Mouse (Mus musculus): ENCODE results near the gene Polr2c. TPM values are rescaled to one million over a fixed set of nuclear protein-coding genes. Genes with fewer than 3 reads are reported as not detected.

The Polr2c gene
- polyA plus RNA-seq, 1 experiment from 2014 or later, result 103 TPM

GRCm38 (mm10) chr8:94916311-94916959 lies 59.2 kb downstream of the Polr2c start:
- WGBS, result 43% methylated on average over 9 of the region's 9 CpGs
- ATAC-seq (no peak), DNase-seq (ENCODE audit: low spot score) (no peak)
- Histone ChIP-seq H3K9ac (replicated peaks; ENCODE audit: low read depth) (no peak overlapping the region; the same call in 1 of the 2 replicates), H3K9me3 (ENCODE audit: low read length) (no peaks in the 10 kb centered on the region), H3K27ac (ENCODE audit: low read length) (peak overlapping the region; percentile 29; the same call in 1 of the 2 replicates), H3K4me1 (ENCODE audit: insufficient read depth, low read depth, low read length) (peaks cover 22% of the 10 kb centered on the region; the same call in 1 of the 2 replicates), H3K4me3 (ENCODE audit: low read depth, low read length) (no peak overlapping the region), H3K4me2 (replicated peaks; ENCODE audit: low read depth, low read length) (peak overlapping the region; percentile 83), H3K36me3 (ENCODE audit: insufficient read depth, low read length) (no peaks in the 10 kb centered on the region), H3K27me3 (replicated peaks; ENCODE audit: insufficient read depth, low read length) (no peaks in the 10 kb centered on the region)
- TF ChIP-seq EP300 (IDR thresholded peaks at IDR 0.05) (no peak), CTCF (IDR thresholded peaks at IDR 0.05) (no peak)

- DNase-seq (ENCODE audit: low spot score) (peak; percentile 51), ATAC-seq (peak; percentile 14)
- H3K36me3 ChIP-seq (ENCODE audit: insufficient read depth, low read length), result no peaks in the 10 kb centered on the region
- peak overlapping the region; percentile 84 for H3K4me3 ChIP-seq (ENCODE audit: low read depth, low read length)
- peak overlapping the region; percentile 29; the same call in 1 of the 2 replicates for H3K27ac ChIP-seq (ENCODE audit: low read length)
- H3K4me2 ChIP-seq (replicated peaks; ENCODE audit: low read depth, low read length), result peak overlapping the region; percentile 83
- H3K9me3 ChIP-seq (ENCODE audit: low read length), result no peaks in the 10 kb centered on the region
- 5% methylated on average over 10 of the region's 10 CpGs for WGBS
- H3K27me3 ChIP-seq (replicated peaks; ENCODE audit: insufficient read depth, low read length), result no peaks in the 10 kb centered on the region
- H3K9ac ChIP-seq (replicated peaks; ENCODE audit: low read depth), result peak overlapping the region; percentile 6; the same call in 1 of the 2 replicates
- TF ChIP-seq CTCF (IDR thresholded peaks at IDR 0.05), result no peak
- TF ChIP-seq EP300 (IDR thresholded peaks at IDR 0.05), result no peak
- peaks cover 22% of the 10 kb centered on the region; the same call in 1 of the 2 replicates for H3K4me1 ChIP-seq (ENCODE audit: insufficient read depth, low read depth, low read length)
Observed at GRCm38 (mm10) chr8:94916960-94917324, 59.7 kb downstream of the Polr2c start.

GRCm38 (mm10) chr8:94917352-94917751 lies 60.1 kb downstream of the Polr2c start:
- Histone ChIP-seq H3K4me3 (ENCODE audit: low read depth, low read length) (peak overlapping the region; percentile 84), H3K9me3 (ENCODE audit: low read length) (no peaks in the 10 kb centered on the region), H3K9ac (replicated peaks; ENCODE audit: low read depth) (peak overlapping the region; percentile 78), H3K27me3 (replicated peaks; ENCODE audit: insufficient read depth, low read length) (no peaks in the 10 kb centered on the region), H3K4me2 (replicated peaks; ENCODE audit: low read depth, low read length) (peak overlapping the region; percentile 83), H3K36me3 (ENCODE audit: insufficient read depth, low read length) (no peaks in the 10 kb centered on the region), H3K27ac (ENCODE audit: low read length) (peak overlapping the region; percentile 71), H3K4me1 (ENCODE audit: insufficient read depth, low read depth, low read length) (peaks cover 22% of the 10 kb centered on the region; the same call in 1 of the 2 replicates)
- WGBS, result under 1% methylated on average over 20 of the region's 27 CpGs
- ATAC-seq (peak; percentile 98), DNase-seq (ENCODE audit: low spot score) (peak; percentile 97)
- TF ChIP-seq CTCF (IDR thresholded peaks at IDR 0.05), result peak; percentile 81
- no peak for TF ChIP-seq EP300 (IDR thresholded peaks at IDR 0.05)

GRCm38 (mm10) chr8:94917851-94918495 lies 60.7 kb downstream of the Polr2c start, which contains the start of gene Ccdc102a:
TSS of gene Ccdc102a (minus strand) at chr8:94918098.
- Histone ChIP-seq H3K36me3 (ENCODE audit: insufficient read depth, low read length) (no peaks in the 10 kb centered on the region), H3K4me1 (ENCODE audit: insufficient read depth, low read depth, low read length) (peaks cover 22% of the 10 kb centered on the region; the same call in 1 of the 2 replicates), H3K4me2 (replicated peaks; ENCODE audit: low read depth, low read length) (peak within 1 kb of the TSS; percentile 83), H3K9ac (replicated peaks; ENCODE audit: low read depth) (peak within 1 kb of the TSS; percentile 78), H3K27me3 (replicated peaks; ENCODE audit: insufficient read depth, low read length) (no peaks in the 10 kb centered on the region), H3K9me3 (ENCODE audit: low read length) (no peaks in the 10 kb centered on the region), H3K27ac (ENCODE audit: low read length) (peak within 1 kb of the TSS; percentile 71), H3K4me3 (ENCODE audit: low read depth, low read length) (peak within 1 kb of the TSS; percentile 84)
- TF ChIP-seq CTCF (IDR thresholded peaks at IDR 0.05), result no peak
- TF ChIP-seq EP300 (IDR thresholded peaks at IDR 0.05), result no peak
- WGBS, result 2% methylated on average over 33 of the region's 51 CpGs
- peak; percentile 62 for ATAC-seq
- DNase-seq (ENCODE audit: low spot score), result no peak

- TF ChIP-seq EP300 (IDR thresholded peaks at IDR 0.05), result no peak
- no peak for TF ChIP-seq CTCF (IDR thresholded peaks at IDR 0.05)
Observed at GRCm38 (mm10) chr8:94919256-94919655, 62.0 kb downstream of the Polr2c start.

GRCm38 (mm10) chr8:94922176-94922575 lies 64.9 kb downstream of the Polr2c start:
- Histone ChIP-seq H3K27ac (ENCODE audit: low read length) (no peak overlapping the region), H3K4me2 (replicated peaks; ENCODE audit: low read depth, low read length) (no peak overlapping the region), H3K27me3 (replicated peaks; ENCODE audit: insufficient read depth, low read length) (no peaks in the 10 kb centered on the region), H3K4me1 (ENCODE audit: insufficient read depth, low read depth, low read length) (0 out of 2 replicates have a peak, but pooled peaks cover 3% of the 10 kb centered on the region), H3K9me3 (ENCODE audit: low read length) (no peaks in the 10 kb centered on the region), H3K4me3 (ENCODE audit: low read depth, low read length) (no peak overlapping the region), H3K9ac (replicated peaks; ENCODE audit: low read depth) (no peak overlapping the region), H3K36me3 (ENCODE audit: insufficient read depth, low read length) (no peaks in the 10 kb centered on the region)
- no peak for ATAC-seq
- no peak for DNase-seq (ENCODE audit: low spot score)
- TF ChIP-seq CTCF (IDR thresholded peaks at IDR 0.05) (no peak), EP300 (IDR thresholded peaks at IDR 0.05) (no peak)
- 50% methylated on average over 6 of the region's 6 CpGs for WGBS

More at GRCm38 (mm10) chr8:94919256-94919655, 62.0 kb downstream of the Polr2c start:
- H3K4me2 ChIP-seq (replicated peaks; ENCODE audit: low read depth, low read length), result no peak overlapping the region
- DNase-seq (ENCODE audit: low spot score) (no peak), ATAC-seq (no peak)
- H3K36me3 ChIP-seq (ENCODE audit: insufficient read depth, low read length), result no peaks in the 10 kb centered on the region
- H3K9me3 ChIP-seq (ENCODE audit: low read length), result no peaks in the 10 kb centered on the region
- no peaks in the 10 kb centered on the region for H3K27me3 ChIP-seq (replicated peaks; ENCODE audit: insufficient read depth, low read length)
- H3K27ac ChIP-seq (ENCODE audit: low read length), result no peak overlapping the region
- H3K4me3 ChIP-seq (ENCODE audit: low read depth, low read length), result no peak overlapping the region
- no peak overlapping the region for H3K9ac ChIP-seq (replicated peaks; ENCODE audit: low read depth)
- H3K4me1 ChIP-seq (ENCODE audit: insufficient read depth, low read depth, low read length), result peaks cover 22% of the 10 kb centered on the region; the same call in 1 of the 2 replicates
